Mouse (Mus musculus): ENCODE measurements around the gene Lipe.
A peak's percentile ranks its signal among the peaks of the same experiment; 100 is the strongest.
"Not testable (repeated sequence)": the region's sequence is repeated elsewhere in the genome, so short reads cannot be mapped to it uniquely, and the experiment has no call there.

Lipe gene

GRCm38 (mm10) chr7:25412833-25413441, 14.4 kb upstream of the Lipe start, which contains the start of gene Cxcl17:
Gene Cxcl17, minus strand, starts transcription at chr7:25412886.
- DNase-seq (ENCODE audit: low read depth), result no peak

- no peak for DNase-seq (ENCODE audit: low read depth)
Observed at GRCm38 (mm10) chr7:25411861-25412260, 13.4 kb upstream of the Lipe start.

GRCm38 (mm10) chr7:25410969-25411615, 12.6 kb upstream of the Lipe start:
- DNase-seq (ENCODE audit: low read depth), result no peak

GRCm38 (mm10) chr7:25409114-25409760, 10.7 kb upstream of the Lipe start:
- no peak for DNase-seq (ENCODE audit: low read depth)

GRCm38 (mm10) chr7:25406468-25406867, 8.0 kb upstream of the Lipe start:
- DNase-seq (ENCODE audit: low read depth), result no peak

- no peak for DNase-seq (ENCODE audit: low read depth)
Observed at GRCm38 (mm10) chr7:25402671-25403101, 4.2 kb upstream of the Lipe start.

GRCm38 (mm10) chr7:25401986-25402385, 3.5 kb upstream of the Lipe start:
- DNase-seq (ENCODE audit: low read depth), result no peak

GRCm38 (mm10) chr7:25401551-25401950, 3.0 kb upstream of the Lipe start:
- no peak for DNase-seq (ENCODE audit: low read depth)

GRCm38 (mm10) chr7:25399028-25399427, 518 bp upstream of the Lipe start:
- DNase-seq (ENCODE audit: low read depth), result not testable (repeated sequence)

GRCm38 (mm10) chr7:25396621-25397020, 1.9 kb downstream of the Lipe start:
- no peak for DNase-seq (ENCODE audit: low read depth)

GRCm38 (mm10) chr7:25395558-25396521, 2.7 kb downstream of the Lipe start:
- DNase-seq (ENCODE audit: low read depth), result peak; percentile 92

GRCm38 (mm10) chr7:25395186-25395557, 3.3 kb downstream of the Lipe start:
- no peak for DNase-seq (ENCODE audit: low read depth)

GRCm38 (mm10) chr7:25394754-25395153, 3.8 kb downstream of the Lipe start:
- DNase-seq (ENCODE audit: low read depth), result no peak

- DNase-seq (ENCODE audit: low read depth), result no peak
Observed at GRCm38 (mm10) chr7:25393451-25394210, 4.9 kb downstream of the Lipe start.

- DNase-seq (ENCODE audit: low read depth), result no peak
Observed at GRCm38 (mm10) chr7:25392851-25393250, 5.7 kb downstream of the Lipe start.

GRCm38 (mm10) chr7:25391856-25392453, 6.6 kb downstream of the Lipe start:
- no peak for DNase-seq (ENCODE audit: low read depth)

- DNase-seq (ENCODE audit: low read depth), result no peak
Observed at GRCm38 (mm10) chr7:25390986-25391385, 7.5 kb downstream of the Lipe start.

GRCm38 (mm10) chr7:25390054-25390770, 8.3 kb downstream of the Lipe start:
- peak; percentile 71 for DNase-seq (ENCODE audit: low read depth)

GRCm38 (mm10) chr7:25388916-25389315, 9.6 kb downstream of the Lipe start:
- DNase-seq (ENCODE audit: low read depth), result no peak

GRCm38 (mm10) chr7:25387811-25388440, 10.6 kb downstream of the Lipe start:
- no peak for DNase-seq (ENCODE audit: low read depth)
